Mouse (Mus musculus) lung, postnatal 0 days (tissue): ENCODE measurements at regions not wholly inside any gene's neighbourhood (a gene's known extent, or its start where the extent isn't known, plus 50 kb on each side); places are given as distances from the start of the nearest gene placed in this dataset.

Experiments
- CTCF ChIP-seq: IDR thresholded peaks from 2 replicates; pipeline ENCODE4 v1.5.1; 2016; ENCODE audit warnings: antibody characterized with exemption, mild to moderate bottlenecking
- EP300 ChIP-seq: IDR thresholded peaks from 2 replicates; pipeline ENCODE4 v1.6.1; 2016; ENCODE audit warnings: antibody characterized with exemption, mild to moderate bottlenecking, control low read depth

GRCm38 (mm10) chr8:31372397-31372796, 2056.1 kb upstream of the 5930422O12Rik start:
- TF ChIP-seq CTCF (peak; percentile 69), EP300 (no peak)
